Mouse (Mus musculus) MEL (cell line): ENCODE measurements around the gene Fstl3. TPM values are rescaled to one million over a fixed set of nuclear protein-coding genes. Genes with fewer than 3 reads are reported as not detected.

Experiments used
- DNase-seq: peaks from one replicate; pipeline ENCODE4 v3.0.0; 2011; ENCODE audit warnings: low read depth, low spot score
- H3K27ac ChIP-seq: 2 replicates; pipeline ENCODE4 v1.5.1; 2012; ENCODE audit warnings: low read depth, mild to moderate bottlenecking, control low read depth, low read length, moderate library complexity; ENCODE audit not compliant: control insufficient read depth
- H3K27me3 ChIP-seq, 2 experiments: fragments of 150-350 bp in 1 of 2; sonication (generic) in 1 of 2; 2 replicates each; pipeline ENCODE4 v1.6.1; 2012; ENCODE audit warnings: low read length in 2 of 2, mild to moderate bottlenecking in 2 of 2, improper control_type of control experiment in 1 of 2, moderate library complexity in 1 of 2; ENCODE audit not compliant: insufficient read depth in 2 of 2, control insufficient read depth in 1 of 2
- H3K36me3 ChIP-seq, 2 experiments: 2 replicates each; pipeline ENCODE4 v1.6.1; 2012 to 2014; ENCODE audit warnings: low read length in 2 of 2, improper control_type of control experiment in 1 of 2, inconsistent platforms in 1 of 2, mild to moderate bottlenecking in 1 of 2; ENCODE audit not compliant: insufficient read depth in 2 of 2, control insufficient read depth in 1 of 2
- H3K4me1 ChIP-seq, 2 experiments: fragments of 150-350 bp in 1 of 2; sonication (generic) in 1 of 2; 2 replicates each; pipeline ENCODE4 v1.6.1; 2012; ENCODE audit warnings: low read length in 2 of 2, improper control_type of control experiment in 1 of 2, mild to moderate bottlenecking in 1 of 2; ENCODE audit not compliant: insufficient read depth in 2 of 2, control insufficient read depth in 1 of 2
- H3K4me3 ChIP-seq, 2 experiments: fragments of 150-350 bp in 1 of 2; sonication (generic) in 1 of 2; 2 replicates each; pipeline ENCODE4 v1.5.1; 2012; ENCODE audit warnings: low read depth in 2 of 2, low read length in 2 of 2, mild to moderate bottlenecking in 2 of 2, moderate library complexity in 2 of 2, control low read depth in 1 of 2, improper control_type of control experiment in 1 of 2; ENCODE audit not compliant: control insufficient read depth in 1 of 2, insufficient read depth in 1 of 2
- H3K79me2 ChIP-seq: 2 replicates; pipeline ENCODE4 v1.6.1; 2012; ENCODE audit warnings: mild to moderate bottlenecking, low read length, moderate library complexity; ENCODE audit not compliant: control insufficient read depth, poor library complexity, insufficient read depth
- H3K9ac ChIP-seq: 2 replicates; pipeline ENCODE4 v1.6.1; 2012; ENCODE audit warnings: low read depth, mild to moderate bottlenecking, control low read depth, low read length, moderate library complexity; ENCODE audit not compliant: control insufficient read depth, poor library complexity, severe bottlenecking
- H3K9me3 ChIP-seq: fragments of 150-350 bp; sonication (generic); replicated peaks from 2 replicates; pipeline ENCODE4 v1.6.1; 2012; ENCODE audit warnings: mild to moderate bottlenecking, low read length, improper control_type of control experiment, moderate library complexity; ENCODE audit not compliant: insufficient read depth
- BHLHE40 ChIP-seq: IDR thresholded peaks from 2 replicates; pipeline ENCODE4 v1.6.1; 2012; ENCODE audit warnings: low read depth, mild to moderate bottlenecking, inconsistent platforms, low read length, improper control_type of control experiment, borderline replicate concordance
- CHD2 ChIP-seq: IDR thresholded peaks from 2 replicates; pipeline ENCODE4 v1.6.1; 2011; ENCODE audit warnings: low read length, improper control_type of control experiment
- CTCF ChIP-seq, 3 experiments: IDR thresholded peaks in 2 of 3; conservative IDR thresholded peaks in 1 of 3; 2 replicates each; pipeline ENCODE4 v1.5.1; 2011 to 2012; ENCODE audit warnings: low read length in 3 of 3, low read depth in 2 of 3, mild to moderate bottlenecking in 2 of 3, improper control_type of control experiment in 1 of 3, inconsistent platforms in 1 of 3, mixed read lengths in 1 of 3, moderate library complexity in 1 of 3; ENCODE audit not compliant: control insufficient read depth in 1 of 3, insufficient read depth in 1 of 3, poor library complexity in 1 of 3, severe bottlenecking in 1 of 3
- E2F4 ChIP-seq: IDR thresholded peaks from 2 replicates; pipeline ENCODE4 v1.6.1; 2011; ENCODE audit warnings: low read depth, low read length, improper control_type of control experiment, borderline replicate concordance
- EP300 ChIP-seq, 2 experiments: IDR thresholded peaks; 2 replicates each; pipeline ENCODE4 v1.6.1; 2011; ENCODE audit warnings: improper control_type of control experiment in 2 of 2, low read length in 2 of 2, low read depth in 1 of 2, mild to moderate bottlenecking in 1 of 2
- GABPA ChIP-seq: IDR thresholded peaks from 2 replicates; pipeline ENCODE4 v1.6.1; 2012; ENCODE audit warnings: low read depth, mild to moderate bottlenecking, inconsistent platforms, low read length, improper control_type of control experiment, moderate library complexity
- GATA1 ChIP-seq: IDR thresholded peaks from 2 replicates; pipeline ENCODE4 v1.6.1; 2011; ENCODE audit warnings: low read depth, low read length, improper control_type of control experiment
- HCFC1 ChIP-seq: IDR thresholded peaks from 2 replicates; pipeline ENCODE4 v1.6.1; 2012; ENCODE audit warnings: low read depth, mild to moderate bottlenecking, inconsistent platforms, low read length, improper control_type of control experiment, moderate library complexity
- JUND ChIP-seq: IDR thresholded peaks from 2 replicates; pipeline ENCODE4 v1.6.1; 2011; ENCODE audit warnings: low read depth, mild to moderate bottlenecking, improper control_type of control experiment, low read length
- KAT2A ChIP-seq: conservative IDR thresholded peaks from 2 replicates; pipeline ENCODE4 v1.6.1; 2012; ENCODE audit warnings: low read depth, low read length, improper control_type of control experiment, inconsistent platforms
- MAX ChIP-seq: IDR thresholded peaks from 2 replicates; pipeline ENCODE4 v1.6.1; 2011; ENCODE audit warnings: low read length, improper control_type of control experiment
- MAZ ChIP-seq: IDR thresholded peaks from 2 replicates; pipeline ENCODE4 v1.6.1; 2012; ENCODE audit warnings: low read depth, mild to moderate bottlenecking, inconsistent platforms, low read length, improper control_type of control experiment
- MEF2A ChIP-seq: IDR thresholded peaks from 2 replicates; pipeline ENCODE4 v1.6.1; 2014; ENCODE audit warnings: low read depth, mild to moderate bottlenecking, inconsistent platforms, low read length, improper control_type of control experiment; ENCODE audit not compliant: poor library complexity, insufficient replicate concordance, severe bottlenecking; ENCODE audit errors: extremely low read depth
- MYC ChIP-seq: IDR thresholded peaks from 2 replicates; pipeline ENCODE4 v1.6.1; 2011; ENCODE audit warnings: low read depth, mild to moderate bottlenecking, low read length, improper control_type of control experiment, moderate library complexity
- NELFE ChIP-seq: IDR thresholded peaks from 2 replicates; pipeline ENCODE4 v1.6.1; 2011; ENCODE audit warnings: low read depth, low read length, improper control_type of control experiment
- POLR2AphosphoS2 ChIP-seq: IDR thresholded peaks from 2 replicates; pipeline ENCODE4 v1.6.1; 2011; ENCODE audit warnings: low read length, improper control_type of control experiment
- RAD21 ChIP-seq: IDR thresholded peaks from 2 replicates; pipeline ENCODE4 v1.6.1; 2011; ENCODE audit warnings: mild to moderate bottlenecking, low read depth, low read length, improper control_type of control experiment
- SIN3A ChIP-seq: IDR thresholded peaks from 2 replicates; pipeline ENCODE4 v1.6.1; 2012; ENCODE audit warnings: low read length, improper control_type of control experiment, inconsistent platforms
- SMC3 ChIP-seq: IDR thresholded peaks from 2 replicates; pipeline ENCODE4 v1.6.1; 2011; ENCODE audit warnings: low read depth, low read length, improper control_type of control experiment
- TAL1 ChIP-seq: IDR thresholded peaks from 2 replicates; pipeline ENCODE4 v1.6.1; 2012; ENCODE audit warnings: mild to moderate bottlenecking, inconsistent platforms, low read length, moderate library complexity, mixed read lengths
- TBP ChIP-seq: IDR thresholded peaks from 2 replicates; pipeline ENCODE4 v1.8.0; 2011; ENCODE audit warnings: low read depth, low read length, improper control_type of control experiment
- TCF12 ChIP-seq: IDR thresholded peaks from 2 replicates; pipeline ENCODE4 v1.6.1; 2014; ENCODE audit warnings: low read depth, mild to moderate bottlenecking, inconsistent platforms, low read length, improper control_type of control experiment, moderate library complexity
- UBTF ChIP-seq: IDR thresholded peaks from 2 replicates; pipeline ENCODE4 v1.6.1; 2012; ENCODE audit warnings: low read depth, mild to moderate bottlenecking, inconsistent platforms, low read length, improper control_type of control experiment, moderate library complexity, borderline replicate concordance; ENCODE audit not compliant: insufficient read depth
- USF2 ChIP-seq, 2 experiments: IDR thresholded peaks; 2 replicates each; pipeline ENCODE4 v1.6.1; 2011 to 2012; ENCODE audit warnings: improper control_type of control experiment in 2 of 2, low read length in 2 of 2, borderline replicate concordance in 1 of 2, inconsistent platforms in 1 of 2, low read depth in 1 of 2, mild to moderate bottlenecking in 1 of 2; ENCODE audit not compliant: insufficient read depth in 1 of 2
- ZC3H11A ChIP-seq: IDR thresholded peaks from 2 replicates; pipeline ENCODE4 v1.6.1; 2012; ENCODE audit warnings: low read depth, mild to moderate bottlenecking, inconsistent platforms, low read length, improper control_type of control experiment
- ZMIZ1 ChIP-seq: IDR thresholded peaks from 2 replicates; pipeline ENCODE4 v1.6.1; 2012; ENCODE audit warnings: low read depth, mild to moderate bottlenecking, inconsistent platforms, low read length, improper control_type of control experiment, moderate library complexity
- polyA plus RNA-seq, 2 experiments: library from polyadenylated mRNA; stranded (reverse) in 1 of 2; unstranded in 1 of 2; fragments of >175 nt in 1 of 2; fragments of >200 nt in 1 of 2; gene quantifications; 2 replicates each; pipeline versions ENCODE4 v1.2.1 to v1.2.4; 2012; ENCODE audit warnings: low replicate concordance in 2 of 2, low read depth in 1 of 2; ENCODE audit not compliant: insufficient read length in 2 of 2, insufficient read depth in 1 of 2, missing spikeins in 1 of 2
- total RNA-seq: library from RNA; depleted of rRNA; stranded (reverse); fragments of 300-350 nt; gene quantifications from 2 replicates; pipeline ENCODE4 v1.2.3, GENCODE M21; 2012

The Fstl3 gene
- total and polyA plus RNA-seq, 3 experiments = 4.3 to 7.1 TPM; not detected in 1

- TF ChIP-seq MEF2A = no peak
- no peak for TF ChIP-seq TAL1
- no peak for TF ChIP-seq JUND
- no peak for TF ChIP-seq CHD2
- TF ChIP-seq, all 39 proteins: peak for 5
These were observed 9.5 kb upstream of the Fstl3 start (continued) for GRCm38 (mm10) chr10:79767372-79768244.

- Histone ChIP-seq H3K36me3 (peaks cover 0 to 13% of the 10 kb centered on the region in 2 experiments; a peak in 2 of 4 replicates), H3K9me3 (no peaks in the 10 kb centered on the region), H3K79me2 (peaks cover 36% of the 10 kb centered on the region), H3K4me1 (peaks cover 0 to 19% of the 10 kb centered on the region in 2 experiments; a peak in 3 of 4 replicates), H3K9ac (no peak overlapping the region), H3K27me3 (no peaks in the 10 kb centered on the region), H3K4me3 (no peak overlapping the region), H3K27ac (no peak overlapping the region)
- TF ChIP-seq RAD21 (peak; percentile 85), UBTF (no peak), ZMIZ1 (no peak), KAT2A (no peak), CTCF (IDR thresholded peaks at IDR 0.05 in 2 of 3, conservative IDR thresholded peaks at IDR 0.05 in 1 of 3; ENCODE audit: control insufficient read depth in 1 of 3, insufficient read depth in 1 of 3, low read depth in 2 of 3, low read length in 3 of 3, poor library complexity in 1 of 3, severe bottlenecking in 1 of 3) (peak; percentile 89 to 93 (median 93)), ZC3H11A (peak; percentile 68), SMC3 (peak; percentile 89), HCFC1 (peak; percentile 37; the same call in 1 of the 2 replicates), POLR2AphosphoS2 (no peak), SIN3A (peak; percentile 38; the same call in 1 of the 2 replicates), MAZ (peak; percentile 26; the same call in 1 of the 2 replicates)
- peak; percentile 72 for DNase-seq
These were observed 8.7 kb upstream of the Fstl3 start for GRCm38 (mm10) chr10:79768400-79768799.

- Histone ChIP-seq H3K4me3 (no peak overlapping the region), H3K9me3 (no peaks in the 10 kb centered on the region), H3K36me3 (peaks cover 0 to 13% of the 10 kb centered on the region in 2 experiments; a peak in 2 of 4 replicates), H3K79me2 (peaks cover 26% of the 10 kb centered on the region), H3K9ac (no peak overlapping the region), H3K27ac (no peak overlapping the region), H3K4me1 (peaks cover 0 to 19% of the 10 kb centered on the region in 2 experiments; a peak in 3 of 4 replicates), H3K27me3 (no peaks in the 10 kb centered on the region)
- no peak for DNase-seq
- TF ChIP-seq MYC = no peak
- no peak for TF ChIP-seq MAX
- TF ChIP-seq TCF12 = no peak
- no peak for TF ChIP-seq ZC3H11A
- TF ChIP-seq POLR2AphosphoS2 = no peak
- TF ChIP-seq EP300 (IDR thresholded peaks at IDR 0.05; ENCODE audit: low read depth in 1 of 2, low read length in 2 of 2) = no peak
- TF ChIP-seq ZMIZ1 = no peak
- TF ChIP-seq MEF2A = no peak
- TF ChIP-seq GATA1 = no peak
- no peak for TF ChIP-seq CHD2
- TF ChIP-seq NELFE = no peak
- no peak for TF ChIP-seq CTCF (IDR thresholded peaks at IDR 0.05 in 2 of 3, conservative IDR thresholded peaks at IDR 0.05 in 1 of 3; ENCODE audit: control insufficient read depth in 1 of 3, insufficient read depth in 1 of 3, low read depth in 2 of 3, low read length in 3 of 3, poor library complexity in 1 of 3, severe bottlenecking in 1 of 3)
- TF ChIP-seq BHLHE40 = no peak
- no peak for TF ChIP-seq USF2 (IDR thresholded peaks at IDR 0.05; ENCODE audit: borderline replicate concordance in 1 of 2, insufficient read depth in 1 of 2, low read depth in 1 of 2, low read length in 2 of 2)
- TF ChIP-seq E2F4 = no peak
- TF ChIP-seq TBP = no peak
- TF ChIP-seq GABPA = no peak
- TF ChIP-seq UBTF = no peak
- TF ChIP-seq SIN3A = no peak
These were observed 7.7 kb upstream of the Fstl3 start for GRCm38 (mm10) chr10:79769329-79769728.
